Mouse (Mus musculus): ENCODE measurements around the gene Slc39a5.
A peak's percentile ranks its signal among the peaks of the same experiment; 100 is the strongest.

Gene Slc39a5

GRCm38 (mm10) chr10:128401056-128401455 lies at the start of gene Slc39a5:
Gene Slc39a5, minus strand, starts transcription at chr10:128401229.
- no peak for DNase-seq (ENCODE audit: extremely low spot score, low spot score)

DNA sequence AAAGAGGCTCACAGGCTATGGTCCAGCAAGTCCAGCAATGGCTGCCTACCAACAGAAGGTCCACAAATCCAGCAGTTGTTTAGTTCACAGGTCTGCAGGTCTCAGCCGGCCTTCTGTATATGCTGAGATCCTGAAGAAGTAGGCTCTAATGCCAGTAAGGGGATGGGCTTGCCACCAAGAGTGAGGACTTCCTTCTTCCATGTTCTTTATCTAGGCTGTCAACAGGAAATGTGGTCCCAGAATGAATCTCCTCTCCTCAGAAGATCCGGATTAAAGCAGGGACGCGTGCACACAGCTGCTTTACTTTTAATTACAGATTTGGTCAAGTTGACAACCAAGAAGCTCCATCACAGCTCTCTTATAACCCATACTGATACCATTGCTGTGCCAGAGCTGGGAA lies 44.4 kb upstream of the Slc39a5 start:
- no peak for DNase-seq (ENCODE audit: extremely low spot score, low spot score)

DNA sequence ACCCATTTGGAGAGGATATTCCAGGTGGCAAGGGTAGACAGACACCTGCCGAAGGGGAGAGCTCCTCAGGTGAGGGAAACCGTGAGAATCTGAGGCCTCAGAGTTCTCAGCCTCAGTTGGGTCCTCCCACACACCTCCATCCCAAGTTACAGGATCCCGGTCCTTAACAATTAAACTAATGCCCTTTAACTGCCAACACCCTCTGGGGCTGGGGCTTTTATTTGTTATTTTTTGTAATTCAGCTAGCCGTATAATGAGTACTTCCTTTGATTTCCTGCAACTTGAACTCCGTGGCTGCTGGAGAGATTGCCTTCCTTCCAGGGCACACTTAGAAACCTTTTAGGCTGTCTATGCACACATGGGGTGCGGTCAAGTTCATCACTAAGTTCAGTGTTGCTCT lies 43.3 kb upstream of the Slc39a5 start:
- DNase-seq (ENCODE audit: extremely low spot score, low spot score), result no peak

GRCm38 (mm10) chr10:128442718-128443117 lies 41.7 kb upstream of the Slc39a5 start:
- DNase-seq (ENCODE audit: extremely low spot score, low spot score), result no peak

DNA sequence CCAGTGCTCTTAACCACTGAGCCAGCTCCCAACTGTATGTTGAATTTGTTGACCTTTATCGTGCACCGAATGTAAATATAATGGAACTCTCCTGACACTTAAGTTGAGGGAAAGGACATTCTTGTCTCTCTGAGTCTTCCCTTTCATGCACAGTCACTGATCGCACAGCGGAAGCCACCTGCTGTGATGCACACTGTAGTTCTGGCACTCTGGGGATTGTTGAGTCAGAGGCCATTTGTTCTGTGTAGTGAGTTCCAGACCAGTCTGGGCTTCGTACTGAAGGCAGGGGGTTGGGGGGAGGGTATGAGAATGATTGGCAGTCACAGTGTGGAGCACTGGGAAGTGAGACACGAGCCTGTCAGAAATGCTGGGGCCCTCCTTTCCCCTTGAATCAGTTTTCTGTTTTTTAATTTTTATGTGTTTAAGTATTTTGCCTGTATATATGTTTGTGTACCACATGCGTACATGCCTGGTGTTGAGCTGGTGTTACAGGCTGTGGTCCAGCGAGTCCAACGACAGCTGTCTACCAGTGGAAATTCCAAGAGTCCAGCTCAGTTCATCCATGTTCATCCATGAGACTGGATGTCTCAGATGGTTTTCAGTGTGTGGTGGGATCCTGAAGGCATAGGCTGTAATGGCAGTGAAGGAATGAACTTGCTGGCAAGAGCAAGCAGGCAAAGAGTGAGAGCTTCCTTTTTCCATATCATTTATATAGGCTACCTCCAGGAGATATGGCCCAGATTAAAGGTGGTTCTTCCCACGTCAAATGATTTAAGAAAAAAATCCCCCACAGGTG lies 40.5 kb upstream of the Slc39a5 start:
- DNase-seq (ENCODE audit: extremely low spot score, low spot score), result no peak

- DNase-seq (ENCODE audit: extremely low spot score, low spot score), result no peak
Measured at GRCm38 (mm10) chr10:128440407-128440806, 39.4 kb upstream of the Slc39a5 start.

DNA sequence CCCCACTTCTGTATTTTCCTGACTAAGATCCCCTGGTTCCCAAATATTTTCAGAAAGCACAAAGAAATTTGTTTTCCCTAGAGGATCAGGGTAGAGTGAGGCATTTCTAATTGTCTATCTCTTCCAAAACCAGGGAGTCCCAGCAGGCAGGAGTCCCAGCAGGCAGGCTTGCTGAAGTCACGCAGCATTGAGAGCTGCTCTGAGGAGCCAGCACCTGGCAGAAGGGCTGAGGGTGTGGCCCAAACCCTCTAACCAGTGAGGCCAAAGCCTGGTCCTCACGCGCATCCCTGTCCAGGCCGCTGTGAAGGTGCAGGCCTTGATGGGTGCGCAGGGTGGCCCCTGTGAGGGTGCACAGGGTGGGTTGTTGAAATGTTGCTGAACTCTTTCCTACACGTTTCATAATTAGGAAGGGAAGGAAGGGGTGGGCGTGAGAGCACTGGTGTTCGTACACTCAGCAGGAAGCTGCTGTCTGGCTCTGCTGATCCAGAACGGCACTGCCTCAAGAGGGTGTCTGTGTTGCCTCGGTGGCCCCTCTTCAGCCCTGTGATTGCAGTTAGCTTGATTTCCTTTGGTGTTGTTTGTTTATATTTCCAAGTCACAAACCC lies 37.7 kb upstream of the Slc39a5 start:
- no peak for DNase-seq (ENCODE audit: extremely low spot score, low spot score)

- no peak for DNase-seq (ENCODE audit: extremely low spot score, low spot score)
Measured at GRCm38 (mm10) chr10:128436376-128436775, 35.3 kb upstream of the Slc39a5 start.

DNA sequence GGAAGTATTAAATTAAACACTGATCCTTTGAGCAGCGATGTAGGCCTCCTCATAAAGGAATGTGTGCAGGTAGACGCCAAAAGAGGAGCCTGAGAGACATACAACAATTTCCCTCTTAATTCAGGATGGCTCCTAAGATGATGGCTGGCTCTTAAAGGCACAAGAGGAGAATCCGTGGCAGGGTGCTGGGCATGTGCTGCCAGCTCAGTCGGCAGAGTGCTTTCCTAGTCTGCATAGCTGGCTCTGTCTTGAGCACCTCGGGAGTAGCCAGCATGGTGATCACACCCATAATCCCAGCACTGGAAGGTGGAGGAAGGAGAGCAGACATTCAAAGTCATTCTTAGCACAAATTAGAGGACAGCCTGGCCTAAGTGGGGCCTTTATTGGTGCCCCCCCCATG lies 34.8 kb upstream of the Slc39a5 start:
- DNase-seq (ENCODE audit: extremely low spot score, low spot score), result no peak

- no peak for DNase-seq (ENCODE audit: extremely low spot score, low spot score)
Measured at GRCm38 (mm10) chr10:128435186-128435823, 34.3 kb upstream of the Slc39a5 start.

GRCm38 (mm10) chr10:128434681-128435080 lies 33.7 kb upstream of the Slc39a5 start:
- DNase-seq (ENCODE audit: extremely low spot score, low spot score), result no peak

- DNase-seq (ENCODE audit: extremely low spot score, low spot score), result no peak
Measured at GRCm38 (mm10) chr10:128433417-128433816, 32.4 kb upstream of the Slc39a5 start.

DNA sequence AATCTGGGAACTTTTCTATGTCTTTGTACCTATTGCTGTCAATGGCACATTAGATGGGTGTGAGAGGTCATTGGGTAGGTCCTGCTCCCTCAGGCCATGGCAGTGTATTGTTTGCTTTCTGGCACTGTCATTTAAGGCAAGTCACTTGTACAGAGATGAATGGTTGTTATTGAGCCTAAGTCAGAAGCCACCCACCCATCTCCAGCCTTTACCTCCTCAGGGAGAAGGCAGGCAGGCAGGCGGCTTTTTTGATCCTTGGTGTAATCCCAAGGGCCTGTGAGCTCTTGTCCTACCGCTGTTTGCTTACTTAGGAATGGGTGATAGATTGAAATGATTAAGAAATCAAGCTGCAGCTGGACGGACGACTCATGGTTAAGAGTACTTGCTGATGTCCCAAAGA lies 28.4 kb upstream of the Slc39a5 start:
- no peak for DNase-seq (ENCODE audit: extremely low spot score, low spot score)

DNA sequence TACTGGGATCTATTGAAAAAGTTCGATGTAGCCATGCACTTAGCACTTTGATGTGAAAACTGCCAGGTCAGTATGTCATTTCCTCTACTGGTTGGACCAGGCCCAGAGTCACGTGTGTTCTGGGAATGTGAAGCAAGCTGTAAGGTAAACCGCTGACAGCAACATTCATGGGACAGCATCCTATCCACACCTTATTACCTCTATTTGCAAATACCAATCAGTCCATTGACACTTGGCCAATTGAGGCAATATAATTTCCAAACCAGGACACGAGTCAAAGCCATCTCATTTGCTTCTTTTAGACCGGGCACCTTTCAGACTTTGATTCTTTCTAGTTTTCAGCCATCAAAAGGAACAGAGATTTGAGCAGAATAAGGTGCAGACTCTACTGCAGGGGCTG lies 28.0 kb upstream of the Slc39a5 start:
- DNase-seq (ENCODE audit: extremely low spot score, low spot score), result no peak

DNA sequence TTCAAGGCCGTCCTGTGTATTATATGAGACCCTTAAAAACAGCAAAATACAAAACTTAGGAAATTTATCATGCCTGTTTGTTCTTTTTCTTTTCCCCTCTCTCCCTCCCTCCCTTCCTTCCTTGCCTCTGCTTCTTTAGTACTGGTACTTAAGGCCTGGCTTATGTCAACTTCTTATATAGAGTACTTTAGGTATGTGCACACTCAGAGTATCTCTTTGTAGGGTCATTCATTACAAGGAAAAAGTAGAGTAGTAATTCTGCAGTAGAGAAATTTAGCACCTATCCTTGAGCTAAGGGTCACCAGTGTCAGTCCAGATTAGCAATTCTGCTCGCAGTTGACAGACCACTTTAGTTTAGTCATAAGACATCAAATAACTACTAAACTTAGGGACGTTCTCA lies 24.2 kb upstream of the Slc39a5 start:
- DNase-seq (ENCODE audit: extremely low spot score, low spot score), result no peak

GRCm38 (mm10) chr10:128424604-128425003 lies 23.6 kb upstream of the Slc39a5 start:
- DNase-seq (ENCODE audit: extremely low spot score, low spot score), result no peak

- DNase-seq (ENCODE audit: extremely low spot score, low spot score), result no peak
Measured at GRCm38 (mm10) chr10:128422426-128422825, 21.4 kb upstream of the Slc39a5 start.

- no peak for DNase-seq (ENCODE audit: extremely low spot score, low spot score)
Measured at GRCm38 (mm10) chr10:128414848-128415247, 13.8 kb upstream of the Slc39a5 start.

GRCm38 (mm10) chr10:128413076-128413475 lies 12.0 kb upstream of the Slc39a5 start:
- DNase-seq (ENCODE audit: extremely low spot score, low spot score), result no peak

- no peak for DNase-seq (ENCODE audit: extremely low spot score, low spot score)
Measured at GRCm38 (mm10) chr10:128412558-128412957, 11.5 kb upstream of the Slc39a5 start.

GRCm38 (mm10) chr10:128412055-128412381 lies 11.0 kb upstream of the Slc39a5 start:
- no peak for DNase-seq (ENCODE audit: extremely low spot score, low spot score)

DNA sequence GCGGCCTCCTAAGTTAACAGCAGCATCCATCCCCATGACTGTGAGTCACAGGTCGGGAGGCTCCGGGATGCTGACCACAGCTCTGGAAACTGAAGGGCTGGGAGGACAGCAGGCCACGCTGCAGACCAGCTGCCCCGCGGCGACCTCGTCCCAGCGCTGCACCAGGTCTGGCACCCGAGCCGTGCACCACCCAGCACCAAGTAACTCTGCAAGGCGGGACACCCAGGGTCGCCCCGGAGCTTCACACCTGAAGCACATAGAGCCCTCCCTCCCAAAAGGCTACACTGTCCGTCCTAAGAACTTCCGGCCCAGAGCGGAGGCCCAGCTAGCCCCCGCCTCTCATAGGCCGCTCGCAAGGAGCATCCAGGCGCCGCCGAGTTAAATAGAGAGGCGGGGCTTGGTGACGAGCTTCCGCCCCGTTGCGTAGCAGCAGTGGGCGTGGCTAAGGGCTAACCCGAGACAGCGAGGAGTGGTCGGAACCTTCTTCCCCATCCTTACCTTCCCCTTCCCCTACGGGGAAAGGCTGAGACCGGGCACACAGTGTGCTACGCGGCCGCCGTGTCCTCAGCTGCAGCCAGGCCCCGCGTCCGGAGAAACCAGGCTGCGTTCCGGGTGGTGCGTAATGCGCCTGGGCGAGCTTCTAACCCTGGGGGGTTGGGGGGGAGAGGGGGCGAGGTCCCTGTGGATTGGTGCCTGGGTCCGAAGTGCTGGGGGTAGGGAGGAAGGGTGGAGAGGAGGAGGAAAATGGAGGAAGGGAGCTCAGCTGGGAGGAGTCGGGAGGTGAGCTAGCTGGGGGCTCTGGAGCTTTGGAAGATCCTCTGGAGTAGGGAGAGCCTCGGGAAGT lies 10.4 kb upstream of the Slc39a5 start, which contains the start of the genes Nabp2 and Rnf41:
Gene Nabp2, minus strand, starts transcription at position 282 of the 844 bp plus-strand sequence.
Gene Rnf41, plus strand, starts transcription at position 447 of the 844 bp plus-strand sequence.
- peak; percentile 98 for DNase-seq (ENCODE audit: extremely low spot score, low spot score)

Measured in neural tube, embryonic 10.5 days (tissue).